Mouse (Mus musculus) cortical plate, adult 2 months (tissue): ENCODE measurements around the gene Col27a1. TPM values are rescaled to one million over a fixed set of nuclear protein-coding genes. Genes with fewer than 3 reads are reported as not detected.

ENCODE experiments used
- H3K27ac ChIP-seq: fragments of 200-500 bp; 2 replicates; pipeline ENCODE4 v1.5.1; 2012; ENCODE audit warnings: low read length, control low read depth, inconsistent platforms; ENCODE audit not compliant: insufficient read depth
- H3K4me1 ChIP-seq: fragments of 200-500 bp; 2 replicates; pipeline ENCODE4 v1.6.1; 2011; ENCODE audit warnings: low read length; ENCODE audit not compliant: control insufficient read depth, insufficient read depth
- H3K4me3 ChIP-seq: fragments of 200-500 bp; 2 replicates; pipeline ENCODE4 v1.5.1; 2011; ENCODE audit warnings: mild to moderate bottlenecking, low read length, control low read depth; ENCODE audit not compliant: insufficient read depth
- CTCF ChIP-seq: fragments of 200-500 bp; IDR thresholded peaks from 2 replicates; pipeline ENCODE4 v1.5.1; 2011; ENCODE audit warnings: mild to moderate bottlenecking, control low read depth, low read length; ENCODE audit not compliant: insufficient read depth; ENCODE audit errors: extremely low read depth
- POLR2A ChIP-seq: fragments of 200-500 bp; IDR thresholded peaks from 2 replicates; pipeline ENCODE4 v1.6.1; 2011; ENCODE audit warnings: mild to moderate bottlenecking, low read length, control low read depth; ENCODE audit not compliant: insufficient read depth; ENCODE audit errors: extremely low read depth
- polyA plus RNA-seq: library from polyadenylated mRNA; depleted of rRNA; stranded (reverse); fragments of >200 nt; gene quantifications from 2 replicates; pipeline ENCODE4 v1.2.3, GENCODE M21; 2012; rRNA removed

The Col27a1 gene
- polyA plus RNA-seq: 3.5 and 4.2 TPM in 2 replicates

GRCm38 (mm10) chr4:63213907-63214621, at the start of gene Col27a1:
Gene Col27a1 (plus strand): TSS chr4:63214004.
- TF ChIP-seq CTCF (no peak), POLR2A (no peak)
- no peaks in the 10 kb centered on the region for H3K4me1 ChIP-seq
- H3K27ac ChIP-seq: no peak within 1 kb of the TSS
- peak within 1 kb of the TSS; percentile 4; the same call in 1 of the 2 replicates for H3K4me3 ChIP-seq

DNA sequence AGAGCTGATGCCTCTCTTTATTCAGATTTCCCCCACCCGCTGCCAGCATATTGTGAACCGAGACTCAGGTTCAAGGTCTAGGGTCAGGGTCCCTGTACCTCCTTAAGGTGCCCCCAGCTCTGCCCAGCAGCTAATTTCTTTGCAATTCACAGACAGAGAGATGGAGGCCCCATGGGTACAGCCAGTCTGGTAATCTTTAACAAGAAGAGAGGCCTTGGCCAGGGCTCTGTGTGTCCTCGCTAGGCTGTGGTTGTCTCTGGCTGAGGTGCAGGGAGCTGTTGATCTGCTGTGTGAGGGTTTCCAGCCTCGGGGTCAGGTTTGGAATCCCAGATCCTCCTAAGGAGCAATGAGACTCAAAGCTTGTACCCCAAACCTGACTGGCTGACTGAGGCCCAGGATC, 48.2 kb upstream of the Col27a1 start:
- H3K27ac ChIP-seq: no peak overlapping the region
- no peak overlapping the region for H3K4me3 ChIP-seq
- H3K4me1 ChIP-seq: no peaks in the 10 kb centered on the region
- TF ChIP-seq CTCF (no peak), POLR2A (no peak)

DNA sequence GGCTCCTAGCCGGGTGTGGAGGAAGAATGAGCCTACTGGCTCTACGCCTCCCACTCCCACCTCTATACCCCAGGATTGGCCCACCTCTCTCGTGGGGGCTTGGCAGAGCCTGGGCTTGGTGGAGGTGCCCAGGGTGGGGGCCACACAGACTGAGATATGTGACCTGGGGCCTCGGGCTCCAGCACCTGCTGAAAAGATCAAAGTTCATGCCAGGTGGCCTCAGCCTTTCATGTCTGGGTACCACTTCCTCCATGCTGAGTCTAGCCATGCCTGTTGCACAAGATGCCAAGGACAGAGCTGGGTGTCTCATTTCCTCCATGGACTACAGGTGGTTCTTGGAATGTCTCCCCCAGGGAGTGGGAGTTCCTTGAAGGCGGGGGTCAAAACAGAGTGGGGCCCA, 47.5 kb upstream of the Col27a1 start:
- Histone ChIP-seq H3K4me1 (no peaks in the 10 kb centered on the region), H3K27ac (no peak overlapping the region)
- no peak for TF ChIP-seq CTCF
- TF ChIP-seq POLR2A: no peak

GRCm38 (mm10) chr4:63170061-63170460, 43.7 kb upstream of the Col27a1 start:
- no peaks in the 10 kb centered on the region for H3K4me1 ChIP-seq
- no peak overlapping the region for H3K4me3 ChIP-seq
- no peak overlapping the region for H3K27ac ChIP-seq
- TF ChIP-seq CTCF: no peak
- TF ChIP-seq POLR2A: no peak

More for the DNA sequence above, 47.5 kb upstream of the Col27a1 start:
- H3K4me3 ChIP-seq: no peak overlapping the region

- Histone ChIP-seq H3K4me1 (no peaks in the 10 kb centered on the region), H3K4me3 (no peak overlapping the region), H3K27ac (no peak overlapping the region)
- TF ChIP-seq POLR2A (no peak), CTCF (no peak)
Measured at GRCm38 (mm10) chr4:63171122-63171521, 42.7 kb upstream of the Col27a1 start.

GRCm38 (mm10) chr4:63171969-63172685, 41.7 kb upstream of the Col27a1 start, which contains the start of gene Kif12:
Gene Kif12 (minus strand): TSS chr4:63172131.
- Histone ChIP-seq H3K27ac (no peak within 1 kb of the TSS), H3K4me3 (no peak within 1 kb of the TSS), H3K4me1 (no peaks in the 10 kb centered on the region)
- TF ChIP-seq CTCF (no peak), POLR2A (no peak)

GRCm38 (mm10) chr4:63181556-63181955, 32.2 kb upstream of the Col27a1 start:
- Histone ChIP-seq H3K4me1 (no peaks in the 10 kb centered on the region), H3K4me3 (no peak overlapping the region), H3K27ac (no peak overlapping the region)
- TF ChIP-seq CTCF (peak; percentile 94), POLR2A (no peak)

- Histone ChIP-seq H3K4me1 (no peaks in the 10 kb centered on the region), H3K4me3 (no peak overlapping the region), H3K27ac (no peak overlapping the region)
- TF ChIP-seq CTCF: no peak
- TF ChIP-seq POLR2A: no peak
Measured at GRCm38 (mm10) chr4:63186281-63186870, 27.4 kb upstream of the Col27a1 start.

DNA sequence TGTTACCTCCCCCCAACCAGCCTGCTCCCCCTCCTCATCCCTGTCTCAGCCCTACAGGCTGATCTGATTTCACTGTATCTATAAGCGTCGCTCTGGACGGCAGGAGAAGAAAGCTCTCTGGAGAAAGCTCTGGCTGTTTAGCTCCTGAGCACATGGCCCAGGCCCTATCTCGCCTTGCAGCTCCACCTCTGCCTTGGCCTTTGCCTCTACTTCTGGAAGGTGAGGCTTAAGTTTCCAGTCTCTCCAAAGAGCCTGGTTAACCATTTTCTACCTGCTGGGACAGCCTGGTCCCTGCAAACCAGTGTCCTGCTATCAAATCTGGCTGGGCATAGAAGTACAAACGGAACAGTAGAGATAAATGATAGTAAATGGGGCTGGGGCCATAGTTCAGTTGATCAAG, 22.2 kb upstream of the Col27a1 start:
- Histone ChIP-seq H3K4me3 (no peak overlapping the region), H3K27ac (no peak overlapping the region), H3K4me1 (no peaks in the 10 kb centered on the region)
- TF ChIP-seq POLR2A: no peak
- no peak for TF ChIP-seq CTCF
